Mouse (Mus musculus): Measurements from ENCODE around the gene Pspc1. TPM values are rescaled to one million over a fixed set of nuclear protein-coding genes. Genes with fewer than 3 reads are reported as not detected.
"Not testable (repeated sequence)": the region's sequence is repeated elsewhere in the genome, so short reads cannot be mapped to it uniquely, and the experiment has no call there.

Gene Pspc1
- polyA plus RNA-seq, 1 experiment from 2014 or later = 24.6 TPM

GRCm38 (mm10) chr14:56784575-56784974 is 6.5 kb upstream of the Pspc1 start:
- no peak overlapping the region for H3K4me2 ChIP-seq (replicated peaks; ENCODE audit: low read depth, low read length)
- H3K9me3 ChIP-seq (ENCODE audit: low read length) = no peaks in the 10 kb centered on the region
- H3K4me3 ChIP-seq (ENCODE audit: low read length) = no peak overlapping the region
- H3K36me3 ChIP-seq (ENCODE audit: insufficient read depth, low read length) = no peaks in the 10 kb centered on the region
- ATAC-seq (ENCODE audit: low FRiP score, low TSS enrichment) = no peak
- no peaks in the 10 kb centered on the region for H3K27me3 ChIP-seq (ENCODE audit: insufficient read depth, low read length)
- 87% methylated on average over 1 of the region's 1 CpGs for WGBS
- no peaks in the 10 kb centered on the region for H3K4me1 ChIP-seq (ENCODE audit: insufficient read depth, low read length)
- H3K9ac ChIP-seq (replicated peaks; ENCODE audit: low read length) = no peak overlapping the region
- H3K27ac ChIP-seq (ENCODE audit: low read length) = no peak overlapping the region

DNA sequence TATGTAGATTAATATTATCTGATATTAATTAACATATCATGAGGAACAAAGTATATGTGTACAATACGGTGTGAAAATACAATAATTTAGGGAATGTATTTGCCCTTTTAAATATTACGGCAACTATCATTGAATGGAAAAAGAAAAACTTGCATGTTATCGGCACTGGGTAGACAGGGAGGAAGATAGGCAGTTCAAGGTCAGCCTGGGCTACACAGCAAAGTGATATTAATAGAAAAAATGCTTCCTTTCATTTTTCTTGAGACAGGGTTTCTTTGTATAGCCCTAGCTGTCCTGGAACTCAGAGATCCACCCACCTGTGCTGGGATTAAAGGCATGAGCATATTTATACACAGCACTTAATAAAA is 801 bp upstream of the Pspc1 start:
- 39% methylated on average over 3 of the region's 3 CpGs for WGBS
- Histone ChIP-seq H3K4me3 (ENCODE audit: low read length) (peak overlapping the region; percentile 100), H3K9me3 (ENCODE audit: low read length) (no peaks in the 10 kb centered on the region), H3K27me3 (ENCODE audit: insufficient read depth, low read length) (no peaks in the 10 kb centered on the region), H3K9ac (replicated peaks; ENCODE audit: low read length) (peak overlapping the region; percentile 63; the same call in 1 of the 2 replicates), H3K36me3 (ENCODE audit: insufficient read depth, low read length) (no peaks in the 10 kb centered on the region), H3K27ac (ENCODE audit: low read length) (peak overlapping the region; percentile 98), H3K4me1 (ENCODE audit: insufficient read depth, low read length) (peaks cover 17% of the 10 kb centered on the region), H3K4me2 (replicated peaks; ENCODE audit: low read depth, low read length) (peak overlapping the region; percentile 87)
- peak; percentile 9; the same call in 1 of the 2 replicates for ATAC-seq (ENCODE audit: low FRiP score, low TSS enrichment)

DNA sequence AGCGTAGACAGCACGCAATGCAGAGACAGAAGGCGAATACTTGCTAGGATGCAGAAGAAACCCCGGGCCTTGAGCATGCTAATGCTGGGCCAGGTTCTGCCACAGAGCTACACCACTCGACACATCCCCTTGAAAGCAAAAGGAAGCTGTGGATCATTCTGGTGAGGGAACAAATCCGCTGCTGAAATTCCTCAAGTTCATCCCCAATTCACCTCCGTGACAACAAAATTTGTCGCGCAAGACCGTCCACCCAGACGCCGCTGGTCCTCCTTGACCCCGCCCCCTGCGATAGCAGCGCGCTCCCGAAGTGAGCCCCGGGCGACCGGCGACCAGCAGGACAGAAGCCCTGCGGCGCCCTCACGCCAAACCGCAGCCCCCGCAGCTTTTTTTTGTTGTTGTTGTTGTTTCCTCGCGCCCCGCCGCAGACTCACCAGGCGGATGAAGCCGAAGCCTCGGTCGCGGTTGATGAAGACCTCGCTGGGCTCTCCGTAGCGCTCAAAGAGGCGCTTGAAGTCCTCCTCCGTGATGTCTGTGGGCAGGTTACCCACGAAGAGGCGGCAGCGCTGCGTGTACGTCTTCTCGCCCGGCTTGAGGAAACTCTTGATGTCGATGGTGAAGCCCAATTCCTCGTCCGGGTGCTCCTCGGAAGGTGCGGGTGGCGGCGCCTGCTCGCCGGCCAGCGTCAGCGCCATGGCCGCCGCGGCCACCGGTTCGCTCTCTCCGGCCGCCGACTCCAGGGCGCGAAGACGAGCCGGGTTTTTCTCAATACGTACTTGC is 568 bp downstream of the Pspc1 start:
- no peaks in the 10 kb centered on the region for H3K9me3 ChIP-seq (ENCODE audit: low read length)
- peak overlapping the region; percentile 87 for H3K4me2 ChIP-seq (replicated peaks; ENCODE audit: low read depth, low read length)
- peak overlapping the region; percentile 100 for H3K4me3 ChIP-seq (ENCODE audit: low read length)
- no peaks in the 10 kb centered on the region for H3K36me3 ChIP-seq (ENCODE audit: insufficient read depth, low read length)
- H3K9ac ChIP-seq (replicated peaks; ENCODE audit: low read length) = peak overlapping the region; percentile 94
- under 1% methylated on average over 71 of the region's 71 CpGs for WGBS
- H3K27ac ChIP-seq (ENCODE audit: low read length) = peak overlapping the region; percentile 98
- H3K4me1 ChIP-seq (ENCODE audit: insufficient read depth, low read length) = peaks cover 17% of the 10 kb centered on the region
- no peaks in the 10 kb centered on the region for H3K27me3 ChIP-seq (ENCODE audit: insufficient read depth, low read length)
- ATAC-seq (ENCODE audit: low FRiP score, low TSS enrichment) = peak; percentile 53; the same call in 1 of the 2 replicates

- WGBS = 29% methylated on average over 11 of the region's 11 CpGs
- ATAC-seq (ENCODE audit: low FRiP score, low TSS enrichment) = no peak
- H3K4me2 ChIP-seq (replicated peaks; ENCODE audit: low read depth, low read length) = peak overlapping the region; percentile 87
- peak overlapping the region; percentile 94 for H3K9ac ChIP-seq (replicated peaks; ENCODE audit: low read length)
- H3K4me3 ChIP-seq (ENCODE audit: low read length) = peak overlapping the region; percentile 100
- no peaks in the 10 kb centered on the region for H3K9me3 ChIP-seq (ENCODE audit: low read length)
- H3K4me1 ChIP-seq (ENCODE audit: insufficient read depth, low read length) = peaks cover 17% of the 10 kb centered on the region
- peaks cover 5% of the 10 kb centered on the region; the same call in 1 of the 2 replicates for H3K36me3 ChIP-seq (ENCODE audit: insufficient read depth, low read length)
- H3K27ac ChIP-seq (ENCODE audit: low read length) = no peak overlapping the region
- no peaks in the 10 kb centered on the region for H3K27me3 ChIP-seq (ENCODE audit: insufficient read depth, low read length)
These were observed 1.4 kb downstream of the Pspc1 start for GRCm38 (mm10) chr14:56776571-56777238.

DNA sequence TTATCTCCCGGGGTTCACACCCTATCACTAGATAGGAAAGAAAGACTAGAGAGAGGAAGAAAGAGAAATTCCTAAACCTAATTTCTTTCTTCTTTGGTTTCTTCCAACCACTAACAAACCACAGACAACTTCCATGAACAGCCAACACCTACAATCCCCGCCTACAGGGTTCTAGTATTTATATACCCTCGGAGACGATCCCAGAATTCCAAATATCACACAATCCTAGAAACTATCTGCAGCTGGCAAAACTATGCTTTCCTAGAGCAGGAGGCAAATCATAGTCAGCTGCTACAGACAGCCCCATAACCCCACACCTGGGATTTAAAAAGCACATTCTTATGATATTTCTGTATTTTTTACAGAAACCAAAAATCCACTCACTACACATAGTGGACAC is 2.7 kb downstream of the Pspc1 start:
- WGBS = 76% methylated on average over 4 of the region's 4 CpGs
- Histone ChIP-seq H3K27me3 (ENCODE audit: insufficient read depth, low read length) (no peaks in the 10 kb centered on the region), H3K4me1 (ENCODE audit: insufficient read depth, low read length) (peaks cover 17% of the 10 kb centered on the region), H3K9ac (replicated peaks; ENCODE audit: low read length) (no peak overlapping the region), H3K9me3 (ENCODE audit: low read length) (no peaks in the 10 kb centered on the region), H3K36me3 (ENCODE audit: insufficient read depth, low read length) (peaks cover 11% of the 10 kb centered on the region; the same call in 1 of the 2 replicates), H3K4me2 (replicated peaks; ENCODE audit: low read depth, low read length) (peak overlapping the region; percentile 51), H3K4me3 (ENCODE audit: low read length) (peak overlapping the region; percentile 30), H3K27ac (ENCODE audit: low read length) (no peak overlapping the region)
- no peak for ATAC-seq (ENCODE audit: low FRiP score, low TSS enrichment)

- H3K36me3 ChIP-seq (ENCODE audit: insufficient read depth, low read length) = peaks cover 23% of the 10 kb centered on the region
- not testable (repeated sequence) for ATAC-seq (ENCODE audit: low FRiP score, low TSS enrichment); H3K9me3 ChIP-seq (ENCODE audit: low read length)
These were observed 11.7 kb downstream of the Pspc1 start for GRCm38 (mm10) chr14:56766438-56766837.

GRCm38 (mm10) chr14:56765117-56765516 is 13.0 kb downstream of the Pspc1 start:
- not testable (repeated sequence) for H3K9me3 ChIP-seq (ENCODE audit: low read length); H3K4me1 ChIP-seq (ENCODE audit: insufficient read depth, low read length); H3K4me3 ChIP-seq (ENCODE audit: low read length); H3K27me3 ChIP-seq (ENCODE audit: insufficient read depth, low read length); H3K9ac ChIP-seq (replicated peaks; ENCODE audit: low read length); ATAC-seq (ENCODE audit: low FRiP score, low TSS enrichment); H3K4me2 ChIP-seq (replicated peaks; ENCODE audit: low read depth, low read length); H3K27ac ChIP-seq (ENCODE audit: low read length)
- WGBS = 84% methylated on average over 2 of the region's 3 CpGs
- H3K36me3 ChIP-seq (ENCODE audit: insufficient read depth, low read length) = peaks cover 31% of the 10 kb centered on the region

More at GRCm38 (mm10) chr14:56766438-56766837, 11.7 kb downstream of the Pspc1 start:
- H3K4me2 ChIP-seq (replicated peaks; ENCODE audit: low read depth, low read length); H3K4me3 ChIP-seq (ENCODE audit: low read length); H3K27me3 ChIP-seq (ENCODE audit: insufficient read depth, low read length); H3K4me1 ChIP-seq (ENCODE audit: insufficient read depth, low read length); H3K9ac ChIP-seq (replicated peaks; ENCODE audit: low read length); H3K27ac ChIP-seq (ENCODE audit: low read length): not testable (repeated sequence)
- WGBS = 83% methylated on average over 2 of the region's 2 CpGs

DNA sequence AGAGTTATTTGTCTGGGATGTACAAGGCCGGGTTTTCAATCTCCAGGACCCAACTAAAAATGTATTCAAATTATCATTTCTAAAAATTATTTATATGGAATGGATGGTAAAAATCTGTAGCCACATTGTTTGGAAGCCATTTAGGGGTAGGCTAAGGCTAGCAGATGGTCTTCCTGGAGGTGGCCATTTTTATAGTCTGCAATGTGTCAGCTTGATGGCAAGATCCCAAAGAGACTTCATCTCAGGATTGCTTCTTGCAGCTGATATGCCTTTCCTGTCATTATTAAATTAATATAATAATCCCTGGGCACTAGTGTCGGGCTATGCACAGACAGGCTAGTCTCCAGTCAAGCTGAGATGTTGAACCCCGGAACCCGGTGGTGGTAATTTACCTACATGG is 26.8 kb downstream of the Pspc1 start:
- no peak overlapping the region for H3K4me3 ChIP-seq (ENCODE audit: low read length)
- ATAC-seq (ENCODE audit: low FRiP score, low TSS enrichment) = no peak
- H3K9me3 ChIP-seq (ENCODE audit: low read length) = no peaks in the 10 kb centered on the region
- no peaks in the 10 kb centered on the region for H3K27me3 ChIP-seq (ENCODE audit: insufficient read depth, low read length)
- H3K4me2 ChIP-seq (replicated peaks; ENCODE audit: low read depth, low read length) = no peak overlapping the region
- 88% methylated on average over 4 of the region's 4 CpGs for WGBS
- peaks cover 31% of the 10 kb centered on the region for H3K36me3 ChIP-seq (ENCODE audit: insufficient read depth, low read length)
- no peaks in the 10 kb centered on the region for H3K4me1 ChIP-seq (ENCODE audit: insufficient read depth, low read length)
- no peak overlapping the region for H3K9ac ChIP-seq (replicated peaks; ENCODE audit: low read length)
- no peak overlapping the region for H3K27ac ChIP-seq (ENCODE audit: low read length)

DNA sequence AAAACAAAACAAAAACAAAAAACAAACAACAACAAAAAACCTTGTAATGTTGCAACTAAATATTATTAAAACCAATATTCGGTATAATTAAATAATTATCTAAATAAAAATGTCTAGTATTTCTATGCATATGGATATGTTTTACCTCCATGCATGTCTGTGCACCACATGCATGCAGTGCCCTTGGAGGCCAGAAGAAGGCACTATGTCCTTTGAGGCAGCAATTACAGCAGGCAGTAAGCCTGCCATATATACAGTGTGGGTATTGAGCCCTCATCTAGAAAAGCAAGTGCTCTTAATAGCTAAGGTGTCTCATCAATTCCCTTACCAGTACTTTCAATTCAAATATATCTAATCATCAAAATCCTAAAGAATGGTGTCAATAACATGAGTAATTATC is 37.9 kb downstream of the Pspc1 start:
- Histone ChIP-seq H3K27ac (ENCODE audit: low read length) (no peak overlapping the region), H3K4me1 (ENCODE audit: insufficient read depth, low read length) (no peaks in the 10 kb centered on the region), H3K9ac (replicated peaks; ENCODE audit: low read length) (no peak overlapping the region), H3K27me3 (ENCODE audit: insufficient read depth, low read length) (no peaks in the 10 kb centered on the region), H3K4me3 (ENCODE audit: low read length) (no peak overlapping the region), H3K9me3 (ENCODE audit: low read length) (no peaks in the 10 kb centered on the region), H3K4me2 (replicated peaks; ENCODE audit: low read depth, low read length) (no peak overlapping the region), H3K36me3 (ENCODE audit: insufficient read depth, low read length) (0 out of 2 replicates have a peak, but pooled peaks cover 7% of the 10 kb centered on the region)
- 87% methylated on average over 1 of the region's 1 CpGs for WGBS
- ATAC-seq (ENCODE audit: low FRiP score, low TSS enrichment) = no peak

GRCm38 (mm10) chr14:56726493-56726892 is 51.6 kb downstream of the Pspc1 start:
- WGBS = 89% methylated on average over 1 of the region's 1 CpGs
- Histone ChIP-seq H3K36me3 (ENCODE audit: insufficient read depth, low read length) (no peaks in the 10 kb centered on the region), H3K4me2 (replicated peaks; ENCODE audit: low read depth, low read length) (no peak overlapping the region)

More at GRCm38 (mm10) chr14:56726493-56726892, 51.6 kb downstream of the Pspc1 start:
- H3K27me3 ChIP-seq (ENCODE audit: insufficient read depth, low read length) = no peaks in the 10 kb centered on the region
- H3K27ac ChIP-seq (ENCODE audit: low read length) = no peak overlapping the region
- H3K9me3 ChIP-seq (ENCODE audit: low read length) = no peaks in the 10 kb centered on the region
- H3K4me3 ChIP-seq (ENCODE audit: low read length) = no peak overlapping the region
- no peaks in the 10 kb centered on the region for H3K4me1 ChIP-seq (ENCODE audit: insufficient read depth, low read length)
- no peak for ATAC-seq (ENCODE audit: low FRiP score, low TSS enrichment)
- no peak overlapping the region for H3K9ac ChIP-seq (replicated peaks; ENCODE audit: low read length)
